Mouse (Mus musculus) CD4-positive, CD25-positive, alpha-beta regulatory T cell, adult 2 months (primary cell): ENCODE results near the gene Dchs1.
A peak's percentile ranks its signal among the peaks of the same experiment; 100 is the strongest.

Source experiments
- DNase-seq: peaks from one replicate; pipeline ENCODE4 v3.0.0-alpha.2; 2012; ENCODE audit warnings: low read depth, low spot score

The Dchs1 gene

GRCm38 (mm10) chr7:105787285-105788140, at the start of gene Dchs1:
Dchs1 (minus strand) TSS chr7:105787654.
- DNase-seq: peak; percentile 41

GRCm38 (mm10) chr7:105824281-105824680, 36.8 kb upstream of the Dchs1 start:
- no peak for DNase-seq

- peak; percentile 69 for DNase-seq
These were observed 31.0 kb upstream of the Dchs1 start for GRCm38 (mm10) chr7:105818483-105818882.

GRCm38 (mm10) chr7:105816736-105817135, 29.3 kb upstream of the Dchs1 start:
- DNase-seq: peak; percentile 53

GRCm38 (mm10) chr7:105813326-105813725, 25.9 kb upstream of the Dchs1 start:
- DNase-seq: no peak

- no peak for DNase-seq
These were observed 25.1 kb upstream of the Dchs1 start for GRCm38 (mm10) chr7:105812566-105812965.

GRCm38 (mm10) chr7:105811516-105811915, 24.1 kb upstream of the Dchs1 start:
- DNase-seq: peak; percentile 14

GRCm38 (mm10) chr7:105810877-105811489, 23.5 kb upstream of the Dchs1 start, which contains the start of gene Mrpl17:
Mrpl17 (minus strand) TSS chr7:105811099.
- peak; percentile 100 for DNase-seq

GRCm38 (mm10) chr7:105810280-105810876, 22.9 kb upstream of the Dchs1 start:
- DNase-seq: no peak

GRCm38 (mm10) chr7:105809836-105810235, 22.4 kb upstream of the Dchs1 start:
- DNase-seq: peak; percentile 17

- DNase-seq: no peak
These were observed 20.9 kb upstream of the Dchs1 start for GRCm38 (mm10) chr7:105808385-105808784.

- DNase-seq: no peak
These were observed 19.3 kb upstream of the Dchs1 start for GRCm38 (mm10) chr7:105806716-105807115.

- no peak for DNase-seq
These were observed 18.7 kb upstream of the Dchs1 start for GRCm38 (mm10) chr7:105806125-105806524.

- no peak for DNase-seq
These were observed 16.0 kb upstream of the Dchs1 start for GRCm38 (mm10) chr7:105803428-105803827.

- DNase-seq: no peak
These were observed 15.3 kb upstream of the Dchs1 start for GRCm38 (mm10) chr7:105802771-105803170.

GRCm38 (mm10) chr7:105802312-105802711, 14.9 kb upstream of the Dchs1 start:
- DNase-seq: no peak

- no peak for DNase-seq
These were observed 9.5 kb upstream of the Dchs1 start for GRCm38 (mm10) chr7:105796972-105797371.

- DNase-seq: peak; percentile 10
These were observed 8.4 kb upstream of the Dchs1 start for GRCm38 (mm10) chr7:105795759-105796366.

- DNase-seq: no peak
These were observed 6.2 kb upstream of the Dchs1 start for GRCm38 (mm10) chr7:105793701-105794100.

- DNase-seq: no peak
These were observed 3.7 kb upstream of the Dchs1 start for GRCm38 (mm10) chr7:105791147-105791546.

GRCm38 (mm10) chr7:105786506-105787284, 759 bp downstream of the Dchs1 start:
- peak; percentile 17 for DNase-seq
